Mouse (Mus musculus) olfactory bulb, adult 2 months (tissue): ENCODE results near the gene Kcnq4. TPM values are rescaled to one million over a fixed set of nuclear protein-coding genes. Genes with fewer than 3 reads are reported as not detected.
A peak's percentile ranks its signal among the peaks of the same experiment; 100 is the strongest.

Source experiments
- H3K27ac ChIP-seq: fragments of 200-500 bp; 2 replicates; pipeline ENCODE4 v1.5.1; 2012; ENCODE audit warnings: low read depth, low read length; ENCODE audit not compliant: insufficient read depth
- H3K4me1 ChIP-seq: fragments of 200-500 bp; 2 replicates; pipeline ENCODE4 v1.6.1; 2012; ENCODE audit warnings: low read length; ENCODE audit not compliant: control insufficient read depth, insufficient read depth
- H3K4me3 ChIP-seq: fragments of 200-500 bp; 2 replicates; pipeline ENCODE4 v1.5.1; 2012; ENCODE audit warnings: mild to moderate bottlenecking, low read depth, low read length, moderate library complexity; ENCODE audit not compliant: insufficient read depth
- CTCF ChIP-seq: fragments of 200-500 bp; IDR thresholded peaks from 2 replicates; pipeline ENCODE4 v1.5.1; 2012; ENCODE audit warnings: low read depth, mild to moderate bottlenecking, low read length, moderate library complexity; ENCODE audit not compliant: insufficient read depth
- POLR2A ChIP-seq: fragments of 200-500 bp; IDR thresholded peaks from 2 replicates; pipeline ENCODE4 v1.6.1; 2012; ENCODE audit warnings: mild to moderate bottlenecking, low read depth, low read length, moderate library complexity; ENCODE audit not compliant: insufficient read depth
- WGBS: fragments of 180-500 bp; shearing (Covaris S2); methylation state at CpG from one replicate; pipeline ENCODE4 v1.1.7; 2018; 5-methylcytosine and 5-hydroxymethylcytosine counted together
- polyA plus RNA-seq: library from polyadenylated mRNA; stranded (reverse); fragments of >200 nt; gene quantifications from 2 replicates; pipeline ENCODE4 v1.2.4, GENCODE M21; 2012; ENCODE audit warnings: low replicate concordance; ENCODE audit not compliant: missing spikeins, insufficient read depth, insufficient read length

Kcnq4 gene
- polyA plus RNA-seq, 1 experiment, result not detected

DNA sequence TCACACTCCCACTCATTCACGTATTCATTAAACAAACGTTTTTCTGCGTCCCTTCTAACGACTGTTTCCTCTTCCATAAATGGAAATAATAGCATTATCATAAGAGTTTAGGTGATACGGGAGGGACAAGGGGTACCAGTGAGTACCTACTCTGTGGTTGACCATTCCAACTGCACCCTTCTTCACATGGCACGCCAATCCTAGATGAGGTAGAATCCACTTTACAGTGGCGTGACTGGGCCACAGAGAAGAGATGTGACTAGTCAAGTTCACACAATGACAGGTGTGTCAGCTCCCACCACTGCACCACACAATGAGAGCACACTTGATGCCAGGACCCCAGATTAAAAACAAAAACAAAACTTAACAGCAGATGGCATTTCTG lies 98.2 kb downstream of the Kcnq4 start:
- H3K4me3 ChIP-seq, result peak overlapping the region; percentile 73
- TF ChIP-seq CTCF, result no peak
- TF ChIP-seq POLR2A, result no peak
- no peak overlapping the region for H3K27ac ChIP-seq
- WGBS, result 29% methylated on average over 7 of the region's 7 CpGs
- peaks cover 8% of the 10 kb centered on the region for H3K4me1 ChIP-seq

GRCm38 (mm10) chr4:120649369-120650207 lies 98.8 kb downstream of the Kcnq4 start:
- Histone ChIP-seq H3K27ac (peak overlapping the region; percentile 9; the same call in 1 of the 2 replicates), H3K4me3 (peak overlapping the region; percentile 73), H3K4me1 (peaks cover 8% of the 10 kb centered on the region)
- TF ChIP-seq POLR2A (peak; percentile 27; the same call in 1 of the 2 replicates), CTCF (no peak)
- WGBS, result 4% methylated on average over 54 of the region's 55 CpGs

Other genes with a start within 250 kb of the Kcnq4 start
- gene Slfnl1, start 216.4 kb downstream of the Kcnq4 start, polyA plus RNA-seq, result not detected in 2 replicates
- gene Ctps, start 178.3 kb downstream of the Kcnq4 start, polyA plus RNA-seq, result not detected in 2 replicates
- gene Gm8439, start 159.9 kb downstream of the Kcnq4 start, polyA plus RNA-seq, result not detected in 2 replicates
- not detected in 2 replicates for gene Cited4, start 82.0 kb downstream of the Kcnq4 start, polyA plus RNA-seq
- gene Nfyc, start 83.0 kb upstream of the Kcnq4 start, polyA plus RNA-seq, result not detected in 2 replicates
- not detected in 2 replicates for gene Rims3, start 106.2 kb upstream of the Kcnq4 start, polyA plus RNA-seq
- not detected in 2 replicates for gene Exo5, start 176.4 kb upstream of the Kcnq4 start, polyA plus RNA-seq
- gene Zfp69, start 203.1 kb upstream of the Kcnq4 start, polyA plus RNA-seq, result not detected in 2 replicates